Mouse (Mus musculus) lung, adult 10 weeks (tissue): Measurements from ENCODE around the gene Cbx5. TPM values are rescaled to one million over a fixed set of nuclear protein-coding genes. Genes with fewer than 3 reads are reported as not detected.

Experiments
- polyA plus RNA-seq: library from polyadenylated mRNA; stranded (reverse); fragments of 350-450 nt; fragmentation: Illumina TruSeq; extraction: RNeasy Lipid Tissue Mini Kit (QIAGEN cat#74804); gene quantifications from one replicate; pipeline ENCODE4 v1.2.3, GENCODE M21; 2014; ENCODE audit warnings: low read depth, low replicate concordance; ENCODE audit not compliant: insufficient read depth

Gene Cbx5
- polyA plus RNA-seq = 17.2 TPM

DNA sequence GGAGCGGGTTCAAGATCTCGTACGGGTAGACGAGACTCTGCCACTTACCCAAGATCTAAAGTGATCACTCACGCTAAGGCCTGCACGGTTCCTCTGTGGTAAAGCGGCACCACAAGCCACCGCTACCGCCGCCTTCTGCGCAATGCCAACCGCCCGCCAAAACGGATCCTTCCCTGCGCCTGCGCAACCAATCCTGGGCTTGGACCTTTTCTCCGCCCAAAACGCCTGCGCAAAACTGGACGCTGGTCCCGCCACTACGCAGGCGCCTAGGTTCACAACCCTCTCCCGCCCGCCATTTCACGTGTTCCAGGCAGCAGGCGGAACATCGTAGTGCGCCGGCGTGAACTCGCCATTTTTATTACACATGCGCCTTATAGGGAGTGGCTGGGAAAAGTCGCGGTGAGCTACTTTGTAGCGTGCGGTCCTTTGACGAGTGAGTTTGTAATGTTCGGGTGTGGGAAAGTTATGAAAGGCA lies at the start of gene Cbx5:
Gene Cbx5, minus strand, starts transcription at position 132 of the 475 bp plus-strand sequence.

DNA sequence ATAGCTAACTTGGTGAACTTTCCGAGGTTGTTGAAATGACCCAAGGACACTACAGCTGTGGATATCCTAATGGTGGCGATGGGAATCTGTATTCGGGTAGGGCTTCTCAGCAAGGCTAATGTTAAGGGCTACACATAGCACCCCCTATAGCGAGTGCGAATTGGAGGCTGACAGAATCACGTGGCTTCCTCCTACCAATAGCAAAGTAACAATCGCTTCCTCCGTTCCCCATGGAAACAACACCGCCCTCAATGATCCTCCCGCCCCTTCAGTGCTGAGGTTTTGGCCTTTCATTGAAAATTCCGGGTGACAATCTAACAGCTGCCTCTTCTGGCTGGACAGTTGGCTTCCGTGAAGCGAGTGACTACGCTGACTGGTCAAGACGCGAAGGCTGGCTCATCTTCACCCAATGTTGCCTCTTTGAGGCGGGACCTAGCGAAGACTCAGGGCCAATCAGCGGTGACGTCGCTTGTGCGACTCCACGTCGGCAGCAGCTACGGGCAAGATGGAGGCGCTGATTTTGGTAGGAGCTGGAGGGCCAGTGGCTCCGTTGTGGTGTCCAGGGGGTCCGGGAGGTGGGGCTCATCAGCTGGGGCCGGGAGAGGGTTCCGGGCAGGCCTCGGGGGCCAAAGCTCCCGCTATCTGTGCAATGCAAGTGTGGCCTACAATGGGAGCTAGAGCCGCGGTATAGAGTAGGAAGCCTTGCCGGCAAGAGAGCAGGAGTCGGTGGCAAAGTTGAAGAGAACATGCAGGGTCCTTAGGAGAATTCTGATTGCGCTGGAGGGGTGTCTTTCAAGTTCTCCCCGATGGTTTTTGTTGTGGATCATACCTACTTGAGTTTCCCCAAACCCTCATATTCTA lies 33.0 kb upstream of the Cbx5 start, which contains the start of gene Copz1:
Gene Copz1, plus strand, starts transcription at position 296 of the 861 bp plus-strand sequence.

DNA sequence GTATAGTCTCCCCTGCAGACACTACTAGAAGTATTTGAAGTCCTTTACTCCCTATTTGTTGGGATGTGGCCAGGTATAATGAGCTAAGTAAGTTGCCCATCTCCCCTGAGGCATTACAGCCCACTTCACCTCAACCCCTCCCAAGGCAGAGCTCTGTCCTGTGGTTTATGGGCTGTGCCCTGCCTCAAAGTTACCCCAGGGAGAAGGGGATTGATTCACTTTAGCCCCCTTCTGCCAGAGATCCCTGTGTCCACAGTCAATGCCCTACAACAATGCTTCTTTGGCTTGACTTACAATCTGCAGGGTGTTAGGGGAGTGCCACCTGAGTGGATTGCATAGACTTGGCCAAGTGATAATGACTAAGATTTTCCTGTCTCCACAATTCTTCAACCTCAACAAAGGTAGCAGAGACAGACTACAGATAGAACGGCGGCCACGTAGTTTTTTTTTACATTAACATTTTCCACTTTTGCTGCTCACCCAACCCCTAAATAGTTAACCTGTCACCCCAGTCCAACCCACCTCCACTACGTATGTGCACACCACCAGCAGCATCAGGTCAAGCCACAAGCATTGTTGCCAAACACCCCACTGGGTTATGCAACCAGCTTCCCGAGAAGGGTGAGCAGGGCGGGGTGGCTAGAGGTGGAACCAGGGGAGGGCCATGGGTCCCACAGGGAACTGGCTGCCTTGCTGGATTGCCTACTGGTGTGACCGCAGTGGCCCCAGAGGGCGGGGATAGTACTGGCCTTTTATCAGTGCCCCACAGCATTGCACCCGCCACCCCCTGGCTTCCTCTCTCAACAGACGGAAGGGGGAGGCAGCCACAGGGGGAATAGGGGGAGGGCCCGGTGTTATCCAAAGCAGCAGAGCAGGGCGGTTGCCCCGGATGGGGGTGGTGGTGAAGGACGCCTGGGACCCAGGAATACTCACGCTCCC lies 18.4 kb upstream of the Cbx5 start, which contains the start of gene Nfe2:
Gene Nfe2, minus strand, starts transcription at position 614 of the 939 bp plus-strand sequence.

GRCm38 (mm10) chr15:103240160-103241028 lies 778 bp upstream of the Cbx5 start, which contains the start of gene Hnrnpa1:
Gene Hnrnpa1, plus strand, starts transcription at chr15:103240432.

DNA sequence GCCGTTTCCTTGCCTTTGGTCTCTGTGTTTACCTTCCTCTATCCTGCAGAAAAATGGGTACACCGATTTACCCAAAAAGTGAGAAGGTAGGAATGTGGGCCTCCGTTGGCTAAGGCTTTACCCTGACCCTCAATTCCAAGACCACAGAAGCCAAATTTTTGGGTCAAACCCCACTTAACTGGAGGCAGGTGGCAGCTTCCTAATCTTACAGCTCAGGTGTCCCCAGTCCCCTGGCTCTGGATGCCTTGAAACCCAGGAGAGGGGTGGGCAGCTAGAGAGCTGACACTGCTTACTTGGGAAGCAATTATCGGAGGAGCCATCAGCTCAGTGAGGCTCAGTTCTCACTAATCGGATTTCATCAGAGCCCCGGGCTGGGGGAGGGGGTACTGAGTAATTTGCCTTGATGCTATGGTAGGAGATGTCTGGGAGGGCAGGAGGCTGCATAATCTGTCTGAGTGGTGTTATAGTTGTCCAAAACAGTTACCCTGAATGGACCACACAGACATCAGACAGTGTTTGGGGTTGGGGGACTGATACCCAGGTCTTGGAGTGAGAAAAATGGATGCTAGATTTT lies 72.5 kb downstream of the Cbx5 start, which contains the start of gene Smug1:
Gene Smug1, minus strand, starts transcription at position 51 of the 574 bp plus-strand sequence.

Other genes with a start within 250 kb of the Cbx5 start
- gene Hoxc8, start 249.2 kb downstream of the Cbx5 start, polyA plus RNA-seq = not detected
- not detected for gene Hoxc6, start 241.6 kb downstream of the Cbx5 start, polyA plus RNA-seq
- gene Hoxc4, start 220.9 kb downstream of the Cbx5 start, polyA plus RNA-seq = 0.11 TPM
- gene Smug1, start 72.7 kb downstream of the Cbx5 start, polyA plus RNA-seq = 6.3 TPM
- 168 TPM for gene Hnrnpa1, start 616 bp upstream of the Cbx5 start, polyA plus RNA-seq
- 6.2 TPM for gene Nfe2, start 18.6 kb upstream of the Cbx5 start, polyA plus RNA-seq
- gene Copz1, start 32.9 kb upstream of the Cbx5 start, polyA plus RNA-seq = 100 TPM
- not detected for gene Gpr84, start 70.8 kb upstream of the Cbx5 start, polyA plus RNA-seq
- gene Zfp385a, start 100.3 kb upstream of the Cbx5 start, polyA plus RNA-seq = 5.1 TPM
- 14.7 TPM for gene Itga5, start 126.9 kb upstream of the Cbx5 start, polyA plus RNA-seq
- gene Gtsf1, start 190.7 kb upstream of the Cbx5 start, polyA plus RNA-seq = not detected
- not detected for gene Gtsf2, start 208.7 kb upstream of the Cbx5 start, polyA plus RNA-seq
- 11.4 TPM for gene Nckap1l, start 214.0 kb upstream of the Cbx5 start, polyA plus RNA-seq